Mouse (Mus musculus) urinary bladder, postnatal 14 days (tissue): ENCODE data around the gene Rad50.

Source experiments
- DNase-seq: peaks from one replicate; pipeline ENCODE4 v3.0.0; 2021; ENCODE audit warnings: low spot score

Rad50 gene

DNA sequence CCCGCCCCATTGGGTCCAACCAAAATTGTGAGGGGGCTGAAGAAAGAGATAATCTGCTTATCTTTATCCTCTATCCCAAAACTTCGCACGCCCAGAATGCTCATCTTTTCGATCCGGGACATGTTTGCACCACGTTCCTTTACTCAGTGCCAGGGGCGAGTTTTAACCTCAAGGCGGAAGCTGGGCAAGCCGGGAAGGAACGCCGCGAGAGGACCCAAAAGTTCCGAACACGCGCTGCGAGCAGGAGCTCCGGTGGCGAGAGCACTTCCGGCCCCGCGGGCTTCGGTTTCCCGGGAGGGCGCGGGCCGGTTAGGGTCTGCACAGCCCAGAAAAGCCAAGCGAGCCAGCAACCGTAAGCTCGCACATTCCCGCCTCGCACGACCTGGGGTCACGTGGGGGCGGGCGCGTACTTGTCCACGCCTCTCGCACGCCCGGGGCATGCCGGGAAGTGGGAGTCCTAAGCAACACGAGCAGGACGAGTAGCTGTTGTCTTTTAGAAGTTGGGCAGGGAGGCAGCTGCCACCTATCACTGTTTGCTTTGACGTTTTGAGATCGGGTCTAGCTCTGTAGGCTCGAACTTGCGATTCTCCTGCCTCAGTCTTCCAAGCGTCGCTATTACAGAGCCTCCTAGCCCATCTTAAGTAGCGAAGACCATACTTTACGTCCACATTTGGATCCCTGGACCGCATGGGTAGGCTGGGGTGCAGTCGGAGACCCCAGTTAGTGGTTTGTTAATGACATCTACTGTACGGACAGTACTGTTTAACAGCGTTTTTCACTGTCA lies at the start of gene Rad50:
Gene Rad50 (minus strand): TSS at position 386 of the 784 bp plus-strand sequence.
- DNase-seq: peak; percentile 92

DNA sequence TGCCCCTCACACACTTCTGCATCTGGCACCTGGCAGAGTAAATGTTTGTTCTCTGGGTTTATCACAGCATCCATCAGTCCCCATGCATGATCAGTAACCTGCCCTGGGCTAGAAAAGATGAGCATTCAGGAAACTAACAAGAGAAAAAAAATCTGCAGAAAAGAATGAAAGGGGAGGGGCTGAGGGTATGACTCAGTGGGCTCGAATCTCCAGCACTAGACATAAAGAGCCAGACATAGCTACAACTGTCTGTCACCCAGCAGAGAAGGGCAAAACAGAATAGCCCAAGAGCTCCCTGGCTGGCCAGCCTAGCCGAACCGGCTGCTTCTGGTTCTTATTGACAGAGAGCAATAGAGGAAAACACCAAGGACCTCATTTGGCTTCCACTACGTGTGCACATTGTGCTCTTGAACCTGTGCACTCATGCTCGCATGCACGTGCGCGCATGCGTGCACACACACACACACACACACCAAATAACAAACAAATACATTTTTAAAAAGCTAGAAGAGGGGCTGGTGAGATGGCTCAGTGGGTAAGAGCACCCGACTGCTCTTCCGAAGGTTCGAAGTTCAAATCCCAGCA lies 48.0 kb upstream of the Rad50 start:
- DNase-seq: no peak

DNA sequence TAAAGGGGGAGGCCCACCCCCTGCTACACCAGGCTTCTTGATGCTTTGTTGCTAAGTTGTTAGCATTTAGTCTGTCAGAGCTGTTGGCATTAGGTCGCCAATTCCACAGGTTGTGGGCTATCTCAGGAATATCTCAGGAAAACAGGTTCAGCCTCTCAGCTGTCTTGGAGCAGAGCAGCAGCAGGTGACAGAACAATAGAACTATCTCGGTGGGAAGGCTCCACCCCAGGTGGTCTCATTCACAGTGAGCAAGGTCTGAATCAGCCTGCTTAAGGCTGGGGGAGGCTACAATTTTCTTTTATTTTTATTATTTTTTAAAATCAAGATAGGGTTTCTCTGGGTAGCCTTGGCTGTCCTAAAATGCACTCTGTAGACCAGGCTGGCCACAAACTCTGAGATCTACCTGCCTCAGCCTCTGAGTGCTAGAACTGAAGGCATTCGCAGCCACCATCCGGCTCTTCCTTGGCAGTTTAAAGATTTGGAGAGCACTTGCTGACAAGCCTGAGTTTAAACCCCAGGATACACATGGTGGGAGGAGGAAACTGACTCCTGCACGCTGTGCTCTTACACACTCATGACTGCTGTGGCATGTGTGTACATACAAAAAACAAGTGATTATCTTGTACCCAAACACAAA lies 42.7 kb upstream of the Rad50 start:
- DNase-seq: no peak

DNA sequence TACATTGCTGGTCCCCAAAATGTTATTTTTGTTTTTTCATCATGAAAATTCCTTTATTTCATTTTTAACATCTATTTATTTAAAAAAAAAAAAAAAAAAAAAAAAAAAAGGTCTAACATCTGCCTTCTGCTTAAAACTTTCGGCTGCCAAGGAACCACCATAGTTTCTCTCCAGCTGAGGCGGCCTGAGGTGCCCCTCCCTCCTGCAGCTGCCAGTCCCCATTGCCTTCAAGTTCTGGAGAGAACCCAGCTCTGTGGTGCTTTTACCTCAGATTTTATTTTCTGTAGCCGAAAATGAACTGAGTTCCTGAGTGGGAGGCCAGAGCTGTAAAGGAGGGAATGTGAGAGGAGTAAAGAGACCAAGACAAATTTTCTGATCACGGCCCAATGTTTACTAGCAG lies 42.2 kb upstream of the Rad50 start:
- DNase-seq: no peak

DNA sequence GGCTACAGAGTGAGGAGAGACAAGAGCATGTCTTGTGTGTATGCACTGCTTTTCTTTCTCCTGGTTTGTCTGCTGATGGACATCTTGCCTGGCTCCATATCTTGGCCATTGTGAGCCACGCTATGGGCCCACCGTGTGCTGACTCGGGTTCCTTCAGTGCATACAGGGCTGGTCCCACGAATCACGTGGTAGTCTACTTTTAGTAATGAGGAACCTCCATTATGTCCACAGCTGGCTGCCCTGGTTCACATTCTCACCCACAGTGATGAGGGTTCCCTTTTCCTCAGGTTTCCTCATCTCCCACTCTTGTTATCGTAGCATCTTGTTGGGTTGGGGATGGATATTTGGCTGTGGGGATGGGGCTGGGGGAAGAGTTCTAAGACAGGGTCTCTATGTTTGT lies 41.5 kb upstream of the Rad50 start:
- DNase-seq: no peak

DNA sequence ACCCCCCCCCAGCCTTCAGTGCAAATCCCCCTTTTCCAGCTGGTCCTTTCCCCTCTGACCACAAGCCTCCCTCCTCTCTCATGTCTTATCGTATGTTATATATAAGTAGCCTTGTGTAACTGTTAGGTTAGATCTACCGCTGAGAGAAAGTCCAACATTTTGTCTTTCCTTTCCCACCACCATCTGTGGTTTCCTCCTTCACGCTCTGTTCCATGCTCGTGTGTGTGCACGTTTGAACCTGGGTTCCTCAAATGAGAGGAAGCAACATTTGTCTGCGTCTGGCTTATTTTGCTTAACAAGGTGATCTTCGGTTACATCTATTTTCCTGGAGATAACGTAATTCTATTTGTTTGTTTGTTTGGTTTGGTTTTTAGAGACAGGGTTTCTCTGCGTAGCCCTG lies 40.9 kb upstream of the Rad50 start:
- no peak for DNase-seq

DNA sequence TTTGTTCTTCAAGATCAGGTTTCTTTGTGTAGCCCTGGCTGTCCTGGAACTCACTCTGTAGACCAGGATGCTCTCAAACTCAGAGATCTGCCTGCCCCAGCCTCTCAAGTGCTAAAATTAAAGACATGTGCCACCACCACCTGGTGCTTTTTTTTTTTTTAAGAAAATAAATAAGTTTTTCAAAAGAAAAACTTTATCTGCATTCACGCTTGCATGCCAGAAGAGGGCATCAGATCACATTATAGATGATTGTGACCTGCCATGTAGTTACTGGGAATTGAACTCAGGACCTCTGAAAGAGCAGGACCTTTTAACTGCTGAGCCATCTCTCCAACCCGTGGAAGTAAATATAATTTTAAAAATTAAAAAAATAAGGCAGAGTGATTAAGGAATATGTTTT lies 38.1 kb upstream of the Rad50 start:
- no peak for DNase-seq

DNA sequence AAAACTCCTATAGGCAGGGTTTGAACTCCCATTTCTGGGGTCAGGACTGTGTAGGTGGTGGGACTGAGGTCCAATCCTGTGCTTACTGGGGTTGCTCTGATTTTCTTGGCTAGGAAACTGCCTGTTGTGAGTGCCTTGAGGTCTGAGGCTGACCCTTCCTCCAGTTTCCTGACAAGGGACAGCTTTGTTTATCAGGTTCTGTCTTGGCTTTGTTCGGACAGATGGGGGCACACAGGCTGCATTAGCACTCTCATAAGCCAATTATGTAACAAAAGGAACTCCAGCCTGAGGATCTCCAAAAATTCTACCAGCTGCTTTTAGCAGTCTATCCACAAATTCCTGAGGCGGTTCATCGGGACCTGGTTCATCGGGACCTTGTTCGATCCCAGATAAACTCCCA lies 35.2 kb upstream of the Rad50 start:
- DNase-seq: no peak

DNA sequence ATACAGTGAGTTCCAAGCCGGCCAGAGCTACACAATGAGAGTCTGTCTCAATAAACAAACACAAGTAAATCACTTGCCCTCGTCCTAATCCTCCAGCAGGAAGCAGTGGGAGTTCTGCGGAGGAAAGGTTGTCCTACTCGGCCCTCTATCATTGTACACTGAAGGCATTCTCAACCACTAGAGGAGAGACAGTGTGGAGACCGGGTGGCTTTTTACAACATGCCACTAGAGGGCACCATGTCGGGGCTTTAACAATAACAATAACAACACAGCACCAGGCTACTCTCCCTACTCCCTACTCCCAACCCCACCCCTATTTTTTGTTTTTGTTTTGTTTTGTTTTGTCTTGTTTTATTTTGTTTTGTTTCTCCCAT lies 30.4 kb upstream of the Rad50 start:
- peak; percentile 61 for DNase-seq

DNA sequence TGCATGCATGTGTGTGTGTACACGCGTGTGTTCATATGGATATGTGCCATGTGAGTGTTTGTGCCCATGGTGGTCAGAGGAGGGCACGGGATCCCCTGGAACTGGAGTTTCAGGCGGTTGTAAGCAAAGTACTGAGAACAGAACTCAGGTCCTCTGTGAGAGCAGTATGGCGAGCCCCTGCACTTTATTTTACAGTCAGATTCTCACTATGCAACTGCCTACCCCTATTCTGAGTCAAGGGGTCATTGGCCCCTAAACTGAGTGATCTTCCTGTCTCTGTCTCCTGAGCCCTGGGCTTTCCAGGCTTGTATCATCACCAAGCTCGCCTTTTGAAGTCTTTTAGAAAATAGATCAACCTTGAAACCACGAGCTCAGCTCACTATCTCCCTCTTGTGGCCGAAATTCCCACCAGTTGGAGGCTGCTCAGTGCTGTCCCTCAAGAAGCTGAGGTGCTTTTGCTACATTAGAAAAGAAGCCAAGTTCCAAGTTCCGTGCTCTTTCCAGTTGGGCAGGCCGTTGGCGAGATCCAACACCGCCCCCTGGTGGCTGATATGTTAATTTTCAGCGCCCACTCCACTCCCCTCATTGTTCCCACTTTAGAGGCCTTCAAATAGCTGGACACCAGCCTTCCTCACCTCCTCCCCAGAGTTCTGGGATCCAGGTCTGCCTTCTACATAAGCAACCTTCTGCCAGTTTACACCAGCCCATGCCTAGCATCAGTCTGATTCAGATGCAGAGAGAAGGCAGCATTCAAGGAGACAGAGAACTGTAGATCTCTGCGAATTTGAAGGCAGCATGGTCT lies 29.9 kb upstream of the Rad50 start:
- DNase-seq: peak; percentile 83

DNA sequence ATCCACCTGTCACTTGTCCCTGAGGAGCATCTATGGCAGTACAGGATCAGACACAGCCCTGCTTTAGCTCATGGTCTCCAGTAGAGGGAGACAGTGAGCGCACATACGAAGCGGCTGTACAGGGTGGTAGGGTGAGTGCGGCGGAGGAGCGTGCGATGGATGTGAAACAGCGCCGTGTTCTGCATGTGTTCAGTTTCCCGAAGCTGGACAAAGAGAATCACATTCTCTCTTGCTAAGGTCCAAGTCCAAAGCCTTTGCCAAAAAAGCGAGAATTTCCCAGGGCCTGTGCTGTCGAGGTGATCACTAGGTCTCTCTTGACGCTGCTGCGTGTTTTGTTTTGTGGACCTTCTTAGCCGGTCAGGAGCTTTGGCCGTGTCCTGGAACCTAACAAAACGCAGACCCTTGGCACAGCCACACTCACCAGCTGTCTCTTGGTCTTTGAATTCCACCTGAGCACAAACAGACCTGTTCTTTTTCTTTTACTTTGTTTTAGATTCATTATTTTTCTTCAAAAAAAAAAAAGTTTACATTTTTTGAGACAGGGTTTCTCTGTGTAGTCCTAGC lies 28.6 kb upstream of the Rad50 start:
- DNase-seq: peak; percentile 65

DNA sequence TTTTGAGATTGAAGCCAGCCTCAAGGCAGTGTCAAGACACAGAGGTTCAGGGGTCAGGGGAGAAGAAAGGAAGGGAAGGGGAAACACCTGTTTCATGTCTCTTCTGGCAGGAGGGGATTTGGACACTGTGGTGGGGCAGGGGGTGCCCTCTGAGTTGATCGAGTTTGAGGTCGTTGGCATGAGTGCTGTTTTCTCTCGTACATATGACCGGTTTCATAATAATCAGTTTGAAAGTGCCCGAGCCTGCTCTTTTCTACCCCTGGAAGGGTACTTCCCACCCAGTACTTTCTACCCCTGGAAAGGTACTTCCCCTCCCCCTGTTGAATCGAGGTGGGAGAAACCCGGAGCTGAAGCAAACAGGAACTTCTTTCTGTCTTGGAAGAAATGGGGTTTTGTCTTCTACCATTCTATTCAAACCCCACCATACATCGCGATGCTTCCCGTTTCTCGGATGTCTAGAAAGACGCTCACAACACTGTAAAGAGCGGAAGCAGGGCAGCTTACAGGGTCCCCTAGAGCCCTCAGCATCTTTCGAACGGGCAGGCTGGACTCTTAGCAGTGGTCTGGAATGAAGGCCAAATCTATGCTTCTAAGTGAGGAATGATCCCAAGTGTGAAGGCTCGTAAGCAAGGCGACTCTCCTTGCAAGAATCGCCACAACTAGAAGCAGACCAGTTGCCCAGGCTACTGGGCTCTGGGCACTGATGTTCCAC lies 28.0 kb upstream of the Rad50 start:
- DNase-seq: no peak

DNA sequence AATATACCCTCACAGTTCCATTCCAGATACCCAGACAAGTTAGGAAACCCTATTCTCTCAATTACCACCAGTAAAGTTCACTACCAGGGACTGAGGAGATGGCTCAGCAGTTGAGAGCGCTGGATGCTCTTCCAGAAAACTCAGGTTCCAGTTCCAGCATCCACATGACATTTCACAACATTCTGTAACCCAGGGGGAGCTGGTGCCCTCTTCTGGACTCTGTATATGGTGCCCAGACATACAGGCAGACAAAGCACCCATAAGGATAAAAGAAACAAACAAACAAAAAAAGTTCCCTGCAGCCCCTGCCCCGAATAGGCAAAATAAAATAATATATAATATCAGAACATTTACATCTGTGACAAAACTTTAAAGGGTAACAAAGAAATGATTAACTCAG lies 27.3 kb upstream of the Rad50 start:
- no peak for DNase-seq

DNA sequence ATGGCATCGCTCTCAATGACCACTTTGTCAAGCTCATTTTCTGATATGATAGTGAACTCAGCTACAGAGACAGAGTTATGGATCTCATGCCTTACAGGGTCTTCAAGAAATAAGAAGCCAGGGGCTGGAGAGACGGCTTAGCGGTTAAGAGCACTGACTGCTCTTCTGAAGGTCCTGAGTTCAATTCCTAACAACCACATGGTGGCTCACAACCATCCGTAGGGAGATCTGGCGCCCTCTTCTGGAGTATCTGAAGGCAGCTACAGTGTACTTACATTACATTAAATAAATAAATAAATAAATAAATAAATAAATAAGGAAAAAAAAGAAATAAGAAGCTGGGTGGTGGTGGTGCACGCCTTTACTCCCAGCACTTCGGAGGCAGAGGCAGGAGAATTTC lies 26.7 kb upstream of the Rad50 start:
- DNase-seq: no peak

DNA sequence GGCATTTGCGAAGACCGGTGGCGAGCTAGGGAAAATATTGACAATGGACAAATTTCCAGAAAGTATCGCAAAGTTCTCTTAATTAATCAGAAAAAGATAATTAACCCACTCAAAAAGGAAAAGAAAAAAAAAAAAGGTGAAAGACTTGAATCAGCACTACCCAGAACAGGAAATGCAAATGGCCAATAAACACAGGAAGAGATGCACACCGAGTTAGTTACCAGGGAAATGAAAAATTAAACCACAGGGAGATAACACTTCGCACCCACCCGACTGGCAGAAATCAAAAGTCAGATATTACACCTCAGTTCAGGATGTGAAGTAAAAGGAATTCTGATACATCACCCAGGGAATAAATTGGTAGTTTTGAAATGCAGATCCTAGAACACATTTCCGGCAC lies 25.1 kb upstream of the Rad50 start:
- no peak for DNase-seq

DNA sequence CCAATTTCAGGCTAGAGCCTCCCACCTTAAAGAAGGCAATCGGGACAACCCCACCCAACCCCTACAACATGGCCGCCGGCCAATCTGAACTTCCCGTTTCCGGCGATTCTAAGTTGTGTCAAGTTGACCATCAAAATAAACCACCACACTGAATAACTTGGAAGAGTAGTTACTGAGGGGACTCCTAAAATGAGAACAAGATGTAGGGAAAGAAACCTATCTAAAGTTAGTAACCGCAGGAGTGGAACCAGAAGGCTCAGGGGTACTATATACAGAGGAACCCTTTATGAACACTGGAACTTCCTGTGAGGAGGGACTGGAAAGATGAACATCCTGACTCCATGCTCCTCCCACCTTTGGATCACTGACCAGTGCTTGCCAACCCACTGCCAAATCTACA lies 24.3 kb upstream of the Rad50 start:
- no peak for DNase-seq

DNA sequence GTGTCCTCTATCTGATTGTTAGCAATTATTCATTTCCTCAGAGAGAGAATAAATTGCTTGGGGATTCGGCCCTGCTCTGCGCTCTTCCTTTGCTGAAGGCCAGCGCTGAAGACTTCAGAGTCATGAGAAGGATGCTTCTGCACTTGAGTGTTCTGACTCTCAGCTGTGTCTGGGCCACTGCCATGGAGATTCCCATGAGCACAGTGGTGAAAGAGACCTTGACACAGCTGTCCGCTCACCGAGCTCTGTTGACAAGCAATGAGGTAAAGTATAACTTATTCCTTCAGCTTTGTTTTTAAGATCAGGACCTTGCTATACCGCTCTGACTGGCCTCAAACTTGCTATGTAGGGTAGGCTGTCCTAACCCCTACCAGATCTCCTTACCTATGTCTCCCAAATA lies 13.6 kb upstream of the Rad50 start, which contains the start of gene Il5:
Gene Il5 (plus strand): TSS at position 80 of the 400 bp plus-strand sequence.
- DNase-seq: no peak

DNA sequence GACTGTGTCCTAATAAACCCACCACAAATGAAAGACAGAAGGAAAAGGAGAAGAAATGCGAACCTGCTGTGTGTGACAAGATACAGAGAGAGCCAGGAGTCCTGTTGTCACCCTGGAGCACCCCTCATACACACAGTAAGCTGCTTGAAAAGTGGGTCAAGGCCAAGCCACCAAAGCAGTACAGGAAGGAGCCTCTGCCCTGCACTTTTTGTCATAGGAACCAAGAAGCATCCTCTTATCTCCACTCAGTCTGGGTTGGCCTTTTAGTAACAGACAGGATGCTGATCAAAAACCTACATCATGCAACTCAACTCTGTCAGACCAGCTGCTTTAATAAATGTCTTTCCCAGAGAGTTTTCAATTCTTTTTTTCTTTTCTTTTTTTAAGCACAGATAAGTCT lies 12.6 kb upstream of the Rad50 start:
- no peak for DNase-seq

DNA sequence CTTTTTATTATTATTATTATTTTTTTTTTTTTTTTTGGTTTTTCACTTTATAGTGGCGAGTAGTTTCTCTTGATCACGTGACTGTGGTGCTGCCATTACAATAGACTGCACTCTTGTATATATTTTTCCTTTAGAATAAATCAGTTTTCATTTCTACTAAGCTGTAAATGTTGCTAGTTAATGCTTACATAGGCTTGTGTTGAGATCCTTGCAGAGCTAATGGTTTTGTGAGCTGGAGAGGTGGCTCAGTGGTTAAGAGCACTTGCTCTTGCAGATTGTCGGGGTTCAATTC lies 545 bp upstream of the Rad50 start:
- no peak for DNase-seq

DNA sequence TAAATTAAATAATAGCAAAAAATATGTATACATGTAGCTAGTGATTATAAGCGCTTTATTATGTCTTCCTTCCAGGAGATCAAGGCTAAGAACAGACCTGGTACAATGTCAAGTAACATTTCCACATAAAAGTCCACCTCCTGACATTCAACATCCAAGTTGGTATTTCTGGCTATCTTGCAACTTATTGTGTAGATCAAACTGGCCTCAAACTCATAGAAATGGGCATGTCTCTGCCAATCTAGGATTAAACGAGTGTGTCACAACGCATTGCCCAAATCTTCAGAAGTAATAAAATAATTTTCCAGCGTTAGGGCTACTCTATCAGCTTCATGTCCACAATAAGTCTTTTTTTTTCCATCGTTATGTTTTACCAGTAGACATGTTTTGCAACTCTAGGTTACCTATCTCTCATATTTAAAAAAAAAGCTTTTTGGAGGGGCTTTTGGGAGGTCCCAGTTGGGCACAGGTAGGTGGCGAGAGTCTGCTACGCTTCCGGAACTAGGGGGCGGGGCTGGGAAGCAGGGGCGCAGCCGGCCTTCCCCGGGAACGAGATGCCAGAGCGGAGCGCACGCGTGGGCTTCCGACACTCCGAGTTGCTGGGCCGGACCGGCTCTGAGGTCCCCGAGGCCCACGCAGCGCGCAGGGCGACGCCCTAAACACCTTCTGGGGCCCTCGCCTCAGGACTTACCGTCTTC lies 734 bp downstream of the Rad50 start:
- peak; percentile 39 for DNase-seq

DNA sequence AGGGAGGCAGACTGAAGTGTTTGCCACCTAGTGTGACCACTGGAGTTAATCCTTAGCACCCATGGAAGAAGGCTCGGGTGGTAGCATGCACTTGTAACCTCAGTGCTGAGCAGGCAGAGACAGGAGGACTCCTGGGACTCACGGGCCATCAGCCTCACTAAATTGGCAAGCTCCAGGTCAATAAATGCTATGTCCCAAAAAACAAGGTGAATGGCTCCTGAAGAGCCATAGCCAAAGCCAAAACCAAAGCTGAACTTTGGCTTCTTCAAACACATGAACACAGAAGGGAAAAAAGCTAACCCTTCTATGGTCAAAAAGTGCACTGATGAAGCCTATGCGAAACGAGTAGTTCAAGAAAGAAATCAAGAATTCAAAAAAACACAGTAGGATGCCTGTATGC lies 7.8 kb downstream of the Rad50 start:
- DNase-seq: no peak
